Mouse (Mus musculus) cerebellum, adult 11-12 months (tissue): ENCODE results near the gene Lrg1.

Experiments
- DNase-seq: peaks from one replicate; pipeline ENCODE4 v3.0.0; 2022

Lrg1 gene

DNA sequence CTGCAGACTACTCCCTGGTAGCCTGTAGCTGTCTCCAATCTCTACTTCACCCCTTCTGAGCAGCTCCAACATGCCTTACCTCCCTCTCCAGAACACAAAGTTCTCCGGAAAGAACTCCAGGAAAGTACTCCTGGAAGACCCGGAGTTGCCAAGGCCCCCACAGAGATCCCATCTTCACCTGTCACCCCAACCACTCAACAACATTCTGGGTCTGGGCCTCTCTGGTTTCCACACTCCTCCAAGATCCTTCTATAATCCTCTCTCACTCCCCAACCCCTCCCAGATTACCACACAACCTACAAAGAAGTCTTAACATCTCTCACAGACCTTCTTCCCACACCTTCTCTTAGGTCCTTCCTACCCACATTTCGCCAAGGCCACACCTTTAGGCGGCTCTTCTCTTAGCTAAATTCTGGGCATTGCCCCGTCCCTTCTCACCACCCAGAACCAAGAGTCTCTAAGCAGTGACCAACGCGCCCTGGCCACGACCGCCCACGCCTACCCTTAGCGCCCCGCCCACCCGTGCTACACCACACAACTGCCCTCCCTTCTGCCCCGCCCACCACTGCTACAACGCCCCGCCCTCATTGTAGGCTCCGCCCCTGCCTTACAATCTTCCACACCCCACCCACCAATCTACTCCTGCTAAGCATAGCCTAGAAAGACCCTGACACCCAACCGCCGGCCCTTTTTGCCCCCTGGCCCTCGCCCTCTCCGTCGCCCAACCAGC lies 47.5 kb downstream of the Lrg1 start:
- peak; percentile 78 for DNase-seq

DNA sequence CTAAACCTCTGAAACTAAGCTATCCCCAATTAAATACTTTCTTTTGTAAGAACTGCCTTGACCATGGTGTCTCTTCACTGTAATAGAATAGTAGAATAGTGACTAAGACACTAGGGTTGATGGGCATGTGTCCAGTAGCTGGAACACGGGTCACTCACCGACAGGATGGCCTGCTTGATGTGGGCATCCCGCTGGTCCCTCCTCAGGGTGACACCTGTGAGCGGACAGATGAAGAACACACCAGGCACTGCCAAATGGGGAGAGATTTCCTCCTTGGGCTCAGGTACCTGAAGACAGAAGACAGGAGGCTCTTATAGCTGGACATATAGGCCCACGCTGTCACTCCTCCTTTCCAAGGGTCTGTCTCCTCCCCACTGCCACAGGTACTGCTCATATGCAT lies 49.6 kb downstream of the Lrg1 start:
- DNase-seq: no peak

DNA sequence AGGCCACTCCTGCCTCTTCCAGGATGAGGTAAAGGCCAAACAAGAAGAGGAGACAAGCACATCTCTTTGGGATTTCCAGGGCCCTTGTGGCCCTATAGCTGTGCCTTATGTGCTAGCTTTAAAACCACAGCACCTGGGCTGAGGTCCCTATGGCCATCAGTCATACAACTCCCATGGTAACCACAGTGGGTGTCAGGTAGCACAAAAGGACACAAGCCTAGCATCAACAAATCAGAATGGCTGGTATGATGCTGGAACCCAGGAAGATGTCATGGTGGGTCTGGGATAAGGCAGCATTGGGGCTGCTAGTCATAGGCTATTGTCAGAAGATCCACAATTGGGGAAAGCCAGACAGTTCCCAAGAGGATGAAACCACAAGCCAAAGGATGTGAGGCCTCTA lies 50.7 kb downstream of the Lrg1 start:
- DNase-seq: no peak
